Mouse (Mus musculus): Measurements from ENCODE around the gene Olfr670. TPM values are rescaled to one million over a fixed set of nuclear protein-coding genes. Genes with fewer than 3 reads are reported as not detected.

Gene Olfr670
- not detected for total RNA-seq (2023)

DNA sequence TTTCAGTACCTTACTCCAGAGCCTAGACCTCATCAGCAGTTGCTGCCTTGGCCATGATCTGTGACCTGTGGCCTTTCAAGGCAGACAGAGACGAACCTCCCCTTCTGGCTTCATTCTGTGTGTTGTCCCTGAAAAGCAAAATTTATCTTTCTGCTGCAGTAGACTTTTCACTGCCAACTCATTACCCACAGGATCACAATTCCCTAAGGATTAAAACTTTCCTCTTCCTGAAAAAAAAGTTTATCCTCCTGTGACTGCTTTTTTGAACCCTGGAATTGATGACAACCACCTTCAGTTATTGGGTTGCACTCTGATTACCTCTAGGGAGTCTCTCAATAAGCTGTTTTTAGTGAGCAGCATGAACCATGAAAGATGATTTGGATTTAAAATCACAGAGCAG is at the start of gene Olfr670:
Gene Olfr670, minus strand, starts transcription at position 101 of the 400 bp plus-strand sequence.

DNA sequence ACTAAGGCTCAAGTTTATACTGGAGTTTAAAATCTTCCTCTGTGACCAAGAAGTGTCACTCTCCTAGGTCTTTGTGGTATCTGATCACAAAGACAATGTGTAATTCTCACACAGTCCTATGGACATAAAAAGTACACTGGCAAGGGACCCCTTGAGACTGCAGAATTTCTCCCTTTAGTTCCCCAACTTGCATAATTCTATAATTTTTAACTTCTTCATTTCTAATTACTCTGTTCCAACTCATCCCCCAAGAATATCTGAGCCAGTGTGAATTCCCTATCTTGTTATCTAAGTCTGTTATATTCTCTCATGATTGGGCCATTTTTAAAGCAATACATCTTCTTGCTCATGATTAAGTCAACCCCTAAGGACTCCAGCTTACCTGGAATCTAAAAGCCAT is 39.5 kb upstream of the Olfr670 start, which contains the start of gene Olfr672:
Gene Olfr672, minus strand, starts transcription at position 101 of the 400 bp plus-strand sequence.

DNA sequence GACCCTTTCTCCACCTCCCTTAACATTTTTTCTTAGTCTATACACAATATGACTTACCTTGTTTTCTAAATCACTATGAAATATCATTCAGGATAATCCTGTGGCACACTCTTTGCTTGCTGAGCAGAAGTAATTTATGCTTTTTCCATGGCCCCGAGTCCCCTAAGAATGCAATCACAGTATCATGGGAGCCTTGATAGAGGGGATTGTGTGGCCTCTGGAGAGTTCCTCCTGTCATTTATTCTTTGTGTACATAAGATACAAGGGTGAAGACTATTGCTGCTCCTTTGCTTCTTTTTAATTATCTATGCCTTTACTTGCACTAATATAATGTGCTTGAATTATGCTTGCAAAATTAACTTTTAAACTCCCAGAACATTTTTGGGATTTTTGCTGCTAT is 16.6 kb upstream of the Olfr670 start, which contains the start of gene Olfr671:
Gene Olfr671, minus strand, starts transcription at position 101 of the 400 bp plus-strand sequence.

DNA sequence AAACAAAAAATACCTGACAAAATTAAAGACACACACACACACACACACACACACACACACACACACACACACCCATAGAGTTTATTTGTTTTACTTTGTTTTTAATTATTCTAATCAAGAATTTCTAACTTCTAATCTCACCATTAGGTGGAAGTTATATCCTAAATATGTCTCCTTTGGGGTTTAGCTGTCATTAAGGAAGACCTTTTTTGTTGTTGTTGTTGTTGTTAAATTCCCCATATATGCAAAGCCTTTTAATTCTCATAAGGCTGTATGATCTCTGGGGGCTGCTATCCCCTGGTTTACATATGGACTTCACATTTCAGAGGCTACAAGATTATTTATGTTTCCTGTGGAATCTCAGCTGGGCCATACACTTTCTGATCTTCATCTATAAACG is 28.5 kb downstream of the Olfr670 start, which contains the start of gene Olfr669:
Gene Olfr669, plus strand, starts transcription at position 301 of the 400 bp plus-strand sequence.

DNA sequence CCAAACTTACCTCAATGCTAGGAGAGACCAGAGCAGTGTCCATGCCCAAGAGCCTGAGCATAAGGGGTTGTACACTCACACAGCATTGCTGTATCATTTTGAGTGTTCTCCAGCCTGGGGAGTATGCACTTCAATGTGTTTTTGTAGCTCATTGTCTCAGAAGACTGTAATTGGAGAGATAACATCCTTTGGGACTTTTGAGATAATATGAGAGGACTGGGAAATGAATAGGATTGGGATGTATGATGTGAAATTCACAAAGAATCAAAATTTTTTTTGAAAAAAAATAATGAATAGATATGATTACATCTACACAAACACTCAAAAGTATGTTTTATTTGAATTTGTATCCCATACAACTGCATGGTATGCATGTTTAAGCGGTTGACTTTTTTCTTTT is 34.5 kb downstream of the Olfr670 start, which contains the start of gene Olfr668:
Gene Olfr668, minus strand, starts transcription at position 101 of the 400 bp plus-strand sequence.

DNA sequence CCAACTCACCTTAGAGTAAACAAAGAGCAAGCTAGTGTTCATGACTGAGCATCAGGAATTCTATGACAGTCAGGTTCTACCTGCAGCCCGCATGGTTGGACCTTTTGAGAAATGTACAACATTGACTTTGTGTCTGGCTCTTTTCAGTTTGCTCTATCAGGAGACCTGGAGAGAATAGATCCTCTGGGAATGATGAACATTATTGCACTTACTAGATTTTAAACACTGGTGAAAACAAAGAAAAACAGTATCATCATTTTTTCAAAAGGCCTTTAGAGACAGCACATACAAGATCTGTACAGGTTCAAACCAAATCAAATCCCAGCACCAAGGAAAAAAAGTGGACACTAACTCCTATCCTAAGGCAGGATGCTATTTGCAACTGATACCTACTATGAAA is 41.0 kb downstream of the Olfr670 start, which contains the start of gene Olfr667:
Gene Olfr667, minus strand, starts transcription at position 101 of the 400 bp plus-strand sequence.

Other genes starting within 250 kb of the Olfr670 start
- gene Usp17le, start 185.2 kb downstream of the Olfr670 start, total RNA-seq (2023), result not detected
- gene Usp17lb, start 120.0 kb downstream of the Olfr670 start, total RNA-seq (2023), result under 1 TPM in 1 of 2 experiments, not detected in 1; 0.24 TPM
- not detected for gene Usp17la, start 105.6 kb downstream of the Olfr670 start, total RNA-seq (2023)
- not detected for gene Olfr665, start 84.6 kb downstream of the Olfr670 start, total RNA-seq (2023)
- gene Olfr666, start 66.7 kb downstream of the Olfr670 start, total RNA-seq (2023), result not detected
- gene Olfr667, start 41.1 kb downstream of the Olfr670 start, total RNA-seq (2023), result not detected
- gene Olfr668, start 34.6 kb downstream of the Olfr670 start, total RNA-seq (2023), result not detected
- not detected for gene Olfr669, start 28.4 kb downstream of the Olfr670 start, total RNA-seq (2023)
- not detected for gene Olfr671, start 16.5 kb upstream of the Olfr670 start, total RNA-seq (2023)
- gene Olfr672, start 39.4 kb upstream of the Olfr670 start, total RNA-seq (2023), result not detected
- gene Olfr675, start 65.8 kb upstream of the Olfr670 start, total RNA-seq (2023), result not detected
- not detected for gene Olfr676, start 70.1 kb upstream of the Olfr670 start, total RNA-seq (2023)
- gene Olfr677, start 88.8 kb upstream of the Olfr670 start, total RNA-seq (2023), result not detected
- gene Olfr678, start 101.9 kb upstream of the Olfr670 start, total RNA-seq (2023), result not detected
- gene Olfr679, start 118.6 kb upstream of the Olfr670 start, total RNA-seq (2023), result not detected
- gene Olfr680-ps1, start 130.2 kb upstream of the Olfr670 start, total RNA-seq (2023), result not detected
- gene Olfr681, start 154.2 kb upstream of the Olfr670 start, total RNA-seq (2023), result not detected
- not detected for gene Olfr683, start 184.4 kb upstream of the Olfr670 start, total RNA-seq (2023)
- gene Olfr684, start 201.0 kb upstream of the Olfr670 start, total RNA-seq (2023), result not detected
- gene Olfr685, start 223.4 kb upstream of the Olfr670 start, total RNA-seq (2023), result not detected
- gene Olfr686, start 244.9 kb upstream of the Olfr670 start, total RNA-seq (2023), result not detected